Mouse (Mus musculus) frontal cortex, adult (tissue): ENCODE results near the gene Cntnap2.
"Not testable (repeated sequence)": the region's sequence is repeated elsewhere in the genome, so short reads cannot be mapped to it uniquely, and the experiment has no call there.

Experiments
- ATAC-seq: cut with Nextera tagmentation; 2 replicates; pipeline ENCODE4 v1.9.2; 2017; ENCODE audit warnings: mild to moderate bottlenecking, moderate library complexity, mixed read lengths; ENCODE audit not compliant: low TSS enrichment

Cntnap2 gene

GRCm38 (mm10) chr6:47174580-47175294, 2115.6 kb downstream of the Cntnap2 start:
- peak; percentile 34; the same call in 1 of the 2 replicates for ATAC-seq

- ATAC-seq = peak; percentile 95
These were observed 2116.4 kb downstream of the Cntnap2 start for GRCm38 (mm10) chr6:47175356-47176156.

- not testable (repeated sequence) for ATAC-seq
These were observed 2117.0 kb downstream of the Cntnap2 start for GRCm38 (mm10) chr6:47176157-47176555.

GRCm38 (mm10) chr6:47181372-47181771, 2122.2 kb downstream of the Cntnap2 start:
- not testable (repeated sequence) for ATAC-seq

- no peak for ATAC-seq
These were observed 2123.1 kb downstream of the Cntnap2 start for GRCm38 (mm10) chr6:47182252-47182651.

- no peak for ATAC-seq
These were observed 2123.6 kb downstream of the Cntnap2 start for GRCm38 (mm10) chr6:47182756-47183155.

DNA sequence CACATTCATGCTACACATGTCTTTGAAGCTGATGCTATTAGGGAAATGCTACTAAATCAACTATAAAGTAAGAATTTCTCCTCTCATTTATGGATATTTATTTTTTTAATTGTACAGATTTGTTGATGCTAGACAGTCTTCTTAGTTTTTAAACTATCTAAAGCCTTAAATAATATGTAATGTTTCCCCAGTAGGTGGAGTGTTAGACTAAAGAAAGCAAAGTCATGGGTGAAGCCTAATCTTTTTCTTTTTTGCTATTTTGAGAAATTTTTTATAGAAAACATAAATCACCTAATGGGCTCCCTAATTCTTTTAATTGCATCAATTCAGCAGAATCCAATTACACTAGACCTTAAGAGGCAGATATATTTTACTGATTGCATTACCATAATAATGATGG, 2124.7 kb downstream of the Cntnap2 start:
- ATAC-seq = not testable (repeated sequence)

DNA sequence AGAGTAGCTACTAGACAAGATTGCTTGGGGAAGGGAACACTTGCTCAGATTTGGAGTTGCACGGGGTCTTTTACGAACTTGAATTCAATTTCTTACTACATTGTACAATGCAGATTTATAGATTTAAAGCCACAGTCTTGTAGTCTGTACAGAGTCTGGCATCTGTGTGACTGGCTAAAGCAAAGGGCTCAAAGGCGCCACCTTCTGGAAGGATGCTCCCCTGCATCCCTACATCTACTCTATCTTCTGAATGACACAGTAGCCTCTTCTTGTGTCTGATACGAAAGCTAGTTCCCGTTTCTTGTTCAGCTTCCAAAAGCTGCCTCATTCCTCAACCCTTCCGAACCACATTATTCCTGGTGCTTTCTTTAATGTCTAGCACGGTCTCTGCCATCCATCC, 2129.0 kb downstream of the Cntnap2 start:
- ATAC-seq = peak; percentile 82

- ATAC-seq = not testable (repeated sequence)
These were observed 2129.4 kb downstream of the Cntnap2 start for GRCm38 (mm10) chr6:47188596-47188995.

- ATAC-seq = no peak
These were observed 2131.1 kb downstream of the Cntnap2 start for GRCm38 (mm10) chr6:47190282-47190681.

DNA sequence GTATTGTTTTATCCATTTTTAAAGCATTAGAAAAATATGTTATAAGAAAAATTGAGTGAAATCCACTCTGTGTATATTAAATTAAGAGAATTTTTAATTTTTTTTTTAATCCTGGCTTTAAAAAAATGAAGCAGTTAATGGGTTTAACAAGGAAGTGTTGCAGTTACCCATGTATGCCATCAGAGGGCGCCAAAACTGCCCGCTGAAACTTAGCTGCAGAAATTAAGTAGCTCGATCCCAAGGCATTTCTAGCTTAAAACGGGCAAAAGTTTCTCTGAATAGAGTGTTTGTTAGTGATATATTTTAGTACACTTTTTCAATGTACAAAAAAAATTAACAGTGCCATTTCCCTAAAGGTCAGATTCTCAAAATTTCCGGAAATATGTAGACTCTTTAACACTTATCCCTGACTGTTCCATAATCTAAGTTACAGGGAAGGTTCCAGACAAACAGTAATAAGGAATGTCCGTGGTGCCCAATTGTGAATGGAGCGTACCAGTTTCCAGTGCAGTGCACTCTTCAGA, 2132.2 kb downstream of the Cntnap2 start:
- ATAC-seq = no peak

GRCm38 (mm10) chr6:47191940-47192339, 2132.8 kb downstream of the Cntnap2 start:
- no peak for ATAC-seq

DNA sequence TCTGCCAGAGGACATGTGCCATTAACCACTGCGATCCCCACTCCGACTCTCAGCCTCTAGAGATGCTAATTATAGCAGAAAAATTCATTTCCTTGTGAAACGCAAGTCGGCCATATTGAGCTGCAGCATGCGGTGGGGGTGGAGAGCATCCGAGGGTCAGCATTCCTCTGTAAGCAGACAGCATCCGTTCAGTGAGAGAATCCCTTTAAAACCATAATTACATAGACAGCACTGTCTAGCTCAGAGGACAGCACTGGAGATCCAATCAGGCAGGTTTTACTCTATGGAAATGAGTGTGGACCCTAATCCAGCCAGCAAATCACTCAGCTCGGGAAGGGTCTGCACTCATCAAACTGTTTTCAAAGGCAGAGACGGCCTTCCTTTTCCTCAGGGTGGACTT, 2133.3 kb downstream of the Cntnap2 start:
- ATAC-seq = no peak

DNA sequence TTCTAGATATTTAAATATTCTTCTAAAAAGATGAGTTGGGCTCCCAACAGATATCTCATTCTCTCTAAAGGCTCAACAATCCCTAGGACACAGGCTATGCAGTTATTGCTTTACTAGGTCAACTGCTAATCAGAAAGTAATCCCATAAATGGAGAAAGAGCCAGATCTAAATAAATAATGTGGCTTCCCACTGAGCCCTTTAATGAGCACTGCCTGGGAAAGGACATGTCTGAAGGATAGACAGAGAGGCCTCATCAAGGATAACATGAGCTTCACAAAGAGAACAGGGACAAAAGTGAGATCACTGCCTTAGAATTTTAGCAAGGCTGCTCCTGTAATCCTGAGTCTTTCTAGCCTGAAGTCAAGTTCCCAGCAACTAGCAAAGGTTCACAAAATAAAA, 2138.4 kb downstream of the Cntnap2 start:
- ATAC-seq = no peak

- ATAC-seq = no peak
These were observed 2141.5 kb downstream of the Cntnap2 start for GRCm38 (mm10) chr6:47200671-47201070.

- ATAC-seq = no peak
These were observed 2148.9 kb downstream of the Cntnap2 start for GRCm38 (mm10) chr6:47208031-47208430.

- ATAC-seq = no peak
These were observed 2155.6 kb downstream of the Cntnap2 start for GRCm38 (mm10) chr6:47214731-47215130.

DNA sequence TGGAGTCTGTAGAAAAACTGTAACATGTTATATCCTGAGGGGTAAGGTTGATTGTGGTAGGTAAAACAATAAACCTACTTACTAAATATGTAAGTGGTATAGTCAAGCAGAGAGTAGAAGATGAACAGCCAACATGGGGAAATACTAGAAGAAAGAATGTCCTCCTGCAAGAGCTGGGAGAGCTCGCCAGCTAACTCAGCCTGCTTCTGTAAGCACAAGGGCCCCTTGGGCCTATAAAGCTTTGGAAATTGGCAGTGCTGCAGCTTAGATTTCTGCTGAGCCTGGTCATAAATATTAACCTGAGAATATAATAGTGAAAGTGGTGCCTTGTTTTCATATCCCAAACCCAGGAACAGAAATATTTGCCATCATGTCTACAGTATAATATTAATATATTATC, 2164.4 kb downstream of the Cntnap2 start:
- ATAC-seq = not testable (repeated sequence)

DNA sequence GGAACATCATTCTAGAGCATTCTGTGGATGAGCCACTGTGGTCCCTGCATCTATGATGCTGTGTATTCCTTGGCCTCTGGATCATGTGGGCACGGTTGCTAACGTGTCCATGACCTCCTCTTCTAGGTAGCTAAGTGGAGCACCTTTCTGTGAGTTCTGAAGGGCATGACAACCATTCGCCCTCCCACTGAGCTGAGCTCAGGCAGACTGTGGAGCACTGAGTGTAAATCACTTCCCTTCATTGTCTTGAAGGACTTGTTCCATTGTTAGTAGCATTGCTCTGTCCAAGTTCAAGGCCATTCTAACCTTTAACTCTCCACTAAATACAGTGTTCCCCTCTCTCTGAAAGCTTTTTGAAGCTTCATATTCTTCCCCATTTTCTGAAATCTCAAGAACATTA, 2166.2 kb downstream of the Cntnap2 start:
- not testable (repeated sequence) for ATAC-seq

DNA sequence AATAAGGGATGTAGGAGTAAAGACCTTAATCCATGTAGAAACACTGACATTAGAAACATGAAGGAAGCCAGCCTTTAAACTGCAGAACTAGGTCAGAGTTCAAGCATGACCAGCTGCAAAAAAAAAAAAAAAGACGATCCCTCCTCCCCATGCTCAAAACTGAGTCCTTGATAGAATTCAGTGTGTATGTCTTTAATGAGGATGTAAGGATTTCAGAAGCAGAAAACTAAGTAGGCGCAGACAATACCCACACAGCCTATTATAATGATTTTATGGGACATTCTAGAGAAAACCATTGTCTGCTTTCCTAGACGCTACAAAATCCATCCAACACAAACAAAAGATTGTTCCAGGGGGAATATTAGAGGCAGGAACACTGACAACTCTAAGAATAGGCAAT, 2168.4 kb downstream of the Cntnap2 start:
- ATAC-seq = peak; percentile 4; the same call in 1 of the 2 replicates

DNA sequence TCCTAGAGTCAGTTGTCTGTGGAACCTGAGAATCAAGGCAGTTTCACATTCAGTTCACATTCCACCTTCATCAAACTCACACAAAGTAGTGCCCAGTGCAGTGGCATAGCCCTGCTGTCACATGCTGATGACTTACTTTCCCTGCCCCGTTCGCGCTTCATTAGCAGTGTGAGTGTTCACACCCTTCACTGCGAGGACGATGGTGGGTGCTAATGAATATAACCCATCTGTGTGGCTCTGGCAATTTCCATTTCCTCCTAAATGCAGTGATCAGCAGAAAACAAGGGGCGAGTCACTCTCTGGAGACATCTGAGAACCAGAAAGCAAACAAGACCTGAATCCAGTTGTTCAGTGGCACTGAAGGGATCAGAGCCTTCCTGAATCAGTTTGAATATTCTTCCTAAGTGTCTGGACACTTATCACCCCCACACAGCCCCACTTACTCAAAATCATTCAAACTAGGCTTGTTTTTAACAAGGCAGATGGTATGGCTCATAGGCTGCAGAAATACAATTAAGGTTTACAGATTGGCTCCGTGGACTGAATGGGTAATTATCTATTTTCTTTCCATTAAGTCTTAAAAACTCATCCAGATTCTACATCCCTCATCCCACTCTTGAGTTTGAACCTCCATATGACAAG, 2169.6 kb downstream of the Cntnap2 start:
- ATAC-seq = peak; percentile 13; the same call in 1 of the 2 replicates

DNA sequence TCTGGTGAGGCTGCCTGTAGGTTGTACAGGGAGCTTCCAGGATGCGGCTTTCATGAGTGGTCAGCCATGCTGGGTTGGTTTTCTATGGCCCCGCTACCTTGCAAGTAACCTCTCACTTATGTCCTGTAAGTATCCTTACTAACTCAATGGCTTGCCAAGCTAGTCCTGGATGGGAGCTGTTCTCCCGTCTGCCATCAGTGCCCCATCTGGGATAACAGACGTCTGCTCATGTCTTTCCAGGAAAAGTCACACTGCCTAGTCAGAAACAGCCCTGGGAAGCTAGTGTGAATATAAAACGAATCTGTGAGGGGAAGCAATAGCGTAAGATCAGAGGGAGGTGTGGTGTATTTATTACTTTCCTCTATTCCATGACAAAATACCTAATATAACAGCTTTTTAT, 2172.4 kb downstream of the Cntnap2 start:
- no peak for ATAC-seq
